Mouse (Mus musculus): ENCODE results near the gene Cd300c.

DNA sequence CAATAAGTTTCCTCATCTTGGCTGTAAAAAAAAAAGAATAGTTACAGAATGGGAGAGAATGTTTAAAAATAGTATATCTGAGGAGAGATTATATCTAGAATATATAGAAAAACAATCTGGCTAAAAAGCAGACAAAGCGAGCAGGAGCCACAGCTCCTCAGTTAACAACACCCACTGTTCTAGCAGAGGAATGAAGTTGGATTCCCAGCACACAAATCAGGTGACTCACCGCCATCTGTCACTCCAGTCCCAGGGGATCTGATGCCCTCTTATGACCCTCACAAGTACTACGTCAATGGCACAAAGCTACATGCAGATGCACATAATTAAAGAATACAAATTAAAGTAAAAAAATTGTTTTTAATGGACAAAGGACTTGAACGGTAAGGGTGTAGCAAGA is 46.5 kb downstream of the Cd300c start:
- no peak for TF ChIP-seq POU5F1 (IDR thresholded peaks at IDR 0.05; ENCODE audit: borderline replicate concordance, low read length)
- TF ChIP-seq CTCF (conservative IDR thresholded peaks at IDR 0.05; ENCODE audit: low read length), result no peak
- TF ChIP-seq NANOG (IDR thresholded peaks at IDR 0.05; ENCODE audit: borderline replicate concordance, low read length), result no peak
